Mouse (Mus musculus): ENCODE data around the gene Epb41l1. TPM values are rescaled to one million over a fixed set of nuclear protein-coding genes. Genes with fewer than 3 reads are reported as not detected.
"Not testable (repeated sequence)": the region's sequence is repeated elsewhere in the genome, so short reads cannot be mapped to it uniquely, and the experiment has no call there.

Epb41l1 gene
- polyA plus RNA-seq, 1 experiment from 2014 or later, result 2.5 TPM

- Histone ChIP-seq H3K4me2 (no peak overlapping the region), H3K36me3 (peaks cover 64% of the 10 kb centered on the region), H3K27ac (no peak overlapping the region), H3K4me1 (replicated peaks) (no peaks in the 10 kb centered on the region), H3K4me3 (replicated peaks) (no peak overlapping the region), H3K9me3 (no peaks in the 10 kb centered on the region), H3K9ac (replicated peaks) (no peak overlapping the region), H3K27me3 (no peaks in the 10 kb centered on the region)
- WGBS, result 95% methylated on average over 2 of the region's 6 CpGs
- no peak for ATAC-seq (ENCODE audit: insufficient number of reproducible peaks, insufficient read depth, low FRiP score, low TSS enrichment, low read depth)
These were observed 91.9 kb downstream of the Epb41l1 start for GRCm38 (mm10) chr2:156512561-156512960.

DNA sequence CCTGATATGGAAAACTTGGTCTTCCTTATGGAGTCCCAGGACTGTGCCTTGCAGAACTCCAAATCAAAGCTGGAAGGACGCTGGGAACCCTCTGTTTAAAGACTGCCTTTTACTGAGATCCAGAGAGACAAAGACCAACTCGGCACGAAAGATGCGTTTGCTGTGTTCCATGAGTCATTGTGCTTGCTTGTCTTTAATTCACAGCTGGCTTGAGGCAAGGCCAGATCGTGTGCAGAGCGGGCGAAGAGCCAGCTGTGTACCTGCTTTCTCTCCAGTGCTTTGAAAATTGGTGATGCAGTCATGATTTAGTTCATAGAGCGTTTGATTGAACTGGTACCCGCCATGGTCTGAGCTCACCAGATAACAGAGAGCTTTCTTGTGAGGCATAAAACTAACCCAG is 94.4 kb downstream of the Epb41l1 start:
- no peak overlapping the region for H3K4me2 ChIP-seq
- no peak for ATAC-seq (ENCODE audit: insufficient number of reproducible peaks, insufficient read depth, low FRiP score, low TSS enrichment, low read depth)
- 87% methylated on average over 9 of the region's 9 CpGs for WGBS
- peaks cover 49% of the 10 kb centered on the region for H3K36me3 ChIP-seq
- no peaks in the 10 kb centered on the region for H3K9me3 ChIP-seq
- no peak overlapping the region for H3K4me3 ChIP-seq (replicated peaks)
- H3K4me1 ChIP-seq (replicated peaks), result no peaks in the 10 kb centered on the region
- no peak overlapping the region for H3K27ac ChIP-seq
- H3K27me3 ChIP-seq, result no peaks in the 10 kb centered on the region
- H3K9ac ChIP-seq (replicated peaks), result no peak overlapping the region

DNA sequence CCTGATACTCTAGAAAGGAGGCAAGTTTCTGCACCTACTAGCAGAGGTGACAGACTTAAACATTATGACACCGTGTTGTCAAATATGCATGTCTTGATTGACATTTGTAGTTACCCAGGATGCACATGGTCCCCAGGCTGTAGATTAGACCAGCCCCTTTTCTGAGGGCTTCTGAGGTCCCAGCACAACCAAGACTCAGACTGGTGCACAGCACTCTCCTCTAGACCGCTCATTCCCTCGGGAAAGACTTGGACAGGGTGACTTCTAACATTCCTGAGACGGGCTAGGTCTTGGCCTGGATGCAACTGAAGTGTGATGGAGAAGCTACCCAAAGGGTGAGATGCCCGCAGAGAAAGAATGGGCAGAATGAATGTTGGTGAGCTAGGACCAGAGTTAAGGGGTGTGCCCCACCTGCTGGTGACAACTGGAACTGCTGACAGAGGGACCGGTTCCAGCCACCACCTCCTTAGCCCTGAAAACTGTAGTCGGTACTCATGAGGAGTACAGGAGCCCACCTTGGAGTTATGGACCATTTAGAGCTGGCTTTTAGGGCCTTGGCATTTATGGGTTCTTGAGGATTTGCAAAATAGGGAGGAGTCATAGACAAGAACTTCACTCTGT is 95.0 kb downstream of the Epb41l1 start:
- no peak for ATAC-seq (ENCODE audit: insufficient number of reproducible peaks, insufficient read depth, low FRiP score, low TSS enrichment, low read depth)
- 23% methylated on average over 7 of the region's 7 CpGs for WGBS

DNA sequence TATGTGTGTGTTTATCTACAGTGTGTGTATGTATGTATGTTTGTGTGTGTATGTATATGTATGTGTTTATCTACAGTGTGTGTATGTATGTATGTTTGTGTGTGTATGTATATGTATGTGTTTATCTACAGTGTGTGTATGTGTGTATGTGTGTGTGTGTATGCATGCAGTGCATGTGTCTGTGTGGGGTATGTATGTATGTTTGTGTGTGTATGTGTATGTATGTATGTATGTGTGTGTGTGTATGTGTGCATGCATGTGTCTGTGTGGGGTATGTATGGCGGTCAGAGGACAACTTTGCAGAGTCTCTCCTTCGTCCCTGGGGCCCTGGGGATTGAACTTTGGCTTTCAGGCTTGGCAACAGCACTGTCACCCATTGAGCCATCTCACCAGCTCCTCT is 96.0 kb downstream of the Epb41l1 start:
- H3K27ac ChIP-seq; H3K4me3 ChIP-seq (replicated peaks); H3K9ac ChIP-seq (replicated peaks); H3K4me2 ChIP-seq; H3K27me3 ChIP-seq; H3K4me1 ChIP-seq (replicated peaks); H3K9me3 ChIP-seq: not testable (repeated sequence)
- peak; percentile 79; the same call in 1 of the 2 replicates for ATAC-seq (ENCODE audit: insufficient number of reproducible peaks, insufficient read depth, low FRiP score, low TSS enrichment, low read depth)
- WGBS, result 76% methylated on average over 2 of the region's 2 CpGs
- H3K36me3 ChIP-seq, result peaks cover 44% of the 10 kb centered on the region

More for the DNA sequence above, 95.0 kb downstream of the Epb41l1 start:
- no peaks in the 10 kb centered on the region for H3K4me1 ChIP-seq (replicated peaks)
- H3K9ac ChIP-seq (replicated peaks), result no peak overlapping the region
- no peaks in the 10 kb centered on the region for H3K27me3 ChIP-seq
- H3K9me3 ChIP-seq, result no peaks in the 10 kb centered on the region
- H3K27ac ChIP-seq, result no peak overlapping the region
- no peak overlapping the region for H3K4me2 ChIP-seq
- no peak overlapping the region for H3K4me3 ChIP-seq (replicated peaks)
- H3K36me3 ChIP-seq, result peaks cover 44% of the 10 kb centered on the region

DNA sequence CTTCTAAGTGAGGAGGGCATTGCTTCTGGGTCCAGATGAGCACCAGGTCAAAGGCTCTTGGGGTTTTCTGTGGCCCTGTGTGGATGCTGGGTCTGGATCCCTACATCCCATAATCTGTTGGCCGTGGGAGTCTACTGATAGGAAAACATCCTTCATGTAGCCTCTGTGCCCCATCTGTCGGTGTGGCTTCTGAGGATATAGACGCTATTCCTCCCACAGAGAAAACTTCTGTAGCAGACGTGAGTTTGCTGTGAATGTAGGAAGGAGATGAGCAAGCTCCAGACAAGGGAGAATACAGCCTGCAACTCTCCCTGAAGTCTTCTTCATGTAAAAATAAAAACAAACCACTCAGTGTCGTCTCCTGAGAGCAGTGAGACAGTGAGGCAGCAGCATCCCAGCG is 97.6 kb downstream of the Epb41l1 start:
- Histone ChIP-seq H3K9me3 (no peaks in the 10 kb centered on the region), H3K9ac (replicated peaks) (no peak overlapping the region), H3K4me2 (no peak overlapping the region), H3K4me1 (replicated peaks) (no peaks in the 10 kb centered on the region), H3K36me3 (peaks cover 47% of the 10 kb centered on the region), H3K27me3 (no peaks in the 10 kb centered on the region), H3K4me3 (replicated peaks) (no peak overlapping the region), H3K27ac (no peak overlapping the region)
- no peak for ATAC-seq (ENCODE audit: insufficient number of reproducible peaks, insufficient read depth, low FRiP score, low TSS enrichment, low read depth)
- WGBS, result 82% methylated on average over 6 of the region's 6 CpGs

GRCm38 (mm10) chr2:156519584-156519983 is 98.9 kb downstream of the Epb41l1 start:
- Histone ChIP-seq H3K4me3 (replicated peaks) (no peak overlapping the region), H3K36me3 (peaks cover 38% of the 10 kb centered on the region)

DNA sequence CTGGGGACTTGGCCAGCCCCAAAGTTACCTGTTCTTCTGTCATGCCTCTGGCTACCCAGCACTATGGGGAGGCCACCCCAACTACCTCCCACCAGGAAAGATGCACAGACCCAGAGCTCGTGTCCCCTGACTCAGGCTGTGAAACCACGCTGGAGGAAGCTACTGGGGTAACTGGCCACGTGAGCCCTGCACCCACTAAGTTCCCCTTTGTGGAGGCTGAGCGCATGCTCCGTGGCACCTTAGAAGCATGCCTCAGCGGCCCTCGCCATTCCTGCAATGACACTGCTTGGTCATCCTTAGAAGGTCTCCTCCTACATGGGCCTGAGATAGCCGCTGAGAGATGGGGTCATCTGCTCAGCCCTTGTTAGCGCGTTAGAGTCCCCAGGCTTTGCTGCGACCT is 102.3 kb downstream of the Epb41l1 start:
- Histone ChIP-seq H3K4me1 (replicated peaks) (no peaks in the 10 kb centered on the region), H3K36me3 (peaks cover 37% of the 10 kb centered on the region), H3K9me3 (no peaks in the 10 kb centered on the region), H3K27ac (no peak overlapping the region), H3K27me3 (no peaks in the 10 kb centered on the region), H3K9ac (replicated peaks) (no peak overlapping the region), H3K4me2 (no peak overlapping the region), H3K4me3 (replicated peaks) (no peak overlapping the region)
- WGBS, result 87% methylated on average over 11 of the region's 11 CpGs
- ATAC-seq (ENCODE audit: insufficient number of reproducible peaks, insufficient read depth, low FRiP score, low TSS enrichment, low read depth), result no peak; the same call in 1 of the 2 replicates

More at GRCm38 (mm10) chr2:156519584-156519983, 98.9 kb downstream of the Epb41l1 start:
- Histone ChIP-seq H3K9me3 (no peaks in the 10 kb centered on the region), H3K4me1 (replicated peaks) (no peaks in the 10 kb centered on the region), H3K9ac (replicated peaks) (no peak overlapping the region), H3K27ac (no peak overlapping the region), H3K4me2 (no peak overlapping the region), H3K27me3 (no peaks in the 10 kb centered on the region)
- WGBS, result 85% methylated on average over 5 of the region's 5 CpGs
- no peak for ATAC-seq (ENCODE audit: insufficient number of reproducible peaks, insufficient read depth, low FRiP score, low TSS enrichment, low read depth)

DNA sequence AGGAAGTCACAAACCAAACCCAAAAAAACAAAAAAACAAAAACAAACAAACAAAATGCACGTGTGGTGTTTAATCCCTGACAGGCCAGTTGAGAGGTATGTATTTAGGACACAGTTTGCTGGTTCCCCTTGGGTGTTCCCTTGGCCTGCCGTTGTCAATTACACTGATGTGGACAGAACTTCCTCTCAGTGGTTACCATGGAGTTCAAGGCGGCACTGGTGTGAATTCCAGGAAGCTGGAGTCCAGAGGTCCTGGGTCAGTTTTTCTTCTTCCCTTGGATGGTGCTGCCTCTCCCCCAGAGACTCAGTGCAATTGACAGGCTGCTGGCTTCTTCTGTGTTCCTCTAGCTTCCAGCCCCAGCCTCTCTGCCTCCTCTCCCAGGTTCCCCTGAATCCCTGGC is 103.4 kb downstream of the Epb41l1 start:
- Histone ChIP-seq H3K27ac (no peak overlapping the region), H3K4me2 (no peak overlapping the region), H3K9me3 (no peaks in the 10 kb centered on the region), H3K4me3 (replicated peaks) (no peak overlapping the region), H3K9ac (replicated peaks) (no peak overlapping the region), H3K4me1 (replicated peaks) (no peaks in the 10 kb centered on the region), H3K27me3 (no peaks in the 10 kb centered on the region), H3K36me3 (peaks cover 34% of the 10 kb centered on the region)
- ATAC-seq (ENCODE audit: insufficient number of reproducible peaks, insufficient read depth, low FRiP score, low TSS enrichment, low read depth), result no peak
- 50% methylated on average over 3 of the region's 3 CpGs for WGBS

DNA sequence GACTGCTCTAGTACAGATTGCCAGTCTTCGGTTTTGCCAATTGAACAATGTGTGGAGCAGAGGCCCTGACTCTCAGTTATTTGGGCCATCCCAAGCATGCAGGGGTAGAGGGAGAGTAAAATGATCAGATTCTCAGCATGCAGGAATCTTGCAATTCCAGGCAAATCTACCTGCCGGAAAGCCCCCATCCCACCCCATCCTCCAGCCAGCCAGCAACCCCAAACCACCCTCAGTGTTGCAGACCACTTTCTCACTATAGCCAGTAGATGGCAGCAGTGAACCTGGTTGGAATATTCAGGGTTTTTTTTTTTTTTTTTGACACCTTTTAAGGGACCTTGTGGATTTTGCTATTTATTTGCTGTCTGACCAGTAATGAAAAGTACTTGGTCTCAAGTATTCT is 109.0 kb downstream of the Epb41l1 start:
- Histone ChIP-seq H3K9me3 (no peaks in the 10 kb centered on the region), H3K27ac (no peak overlapping the region), H3K9ac (replicated peaks) (no peak overlapping the region), H3K36me3 (peaks cover 30% of the 10 kb centered on the region; the same call in 1 of the 2 replicates), H3K4me1 (replicated peaks) (peaks cover 3% of the 10 kb centered on the region; the same call in 1 of the 2 replicates), H3K4me2 (no peak overlapping the region), H3K27me3 (no peaks in the 10 kb centered on the region), H3K4me3 (replicated peaks) (no peak overlapping the region)
- 63% methylated on average over 2 of the region's 2 CpGs for WGBS
- no peak for ATAC-seq (ENCODE audit: insufficient number of reproducible peaks, insufficient read depth, low FRiP score, low TSS enrichment, low read depth)

GRCm38 (mm10) chr2:156533160-156533559 is 112.5 kb downstream of the Epb41l1 start:
- no peak overlapping the region for H3K4me3 ChIP-seq (replicated peaks)
- no peak overlapping the region for H3K9ac ChIP-seq (replicated peaks)
- peaks cover 3% of the 10 kb centered on the region; the same call in 1 of the 2 replicates for H3K4me1 ChIP-seq (replicated peaks)
- no peaks in the 10 kb centered on the region for H3K9me3 ChIP-seq
- H3K27ac ChIP-seq, result no peak overlapping the region
- no peaks in the 10 kb centered on the region for H3K27me3 ChIP-seq
- ATAC-seq (ENCODE audit: insufficient number of reproducible peaks, insufficient read depth, low FRiP score, low TSS enrichment, low read depth), result no peak
- H3K4me2 ChIP-seq, result no peak overlapping the region
- peaks cover 32% of the 10 kb centered on the region; the same call in 1 of the 2 replicates for H3K36me3 ChIP-seq
- WGBS, result 79% methylated on average over 2 of the region's 2 CpGs

DNA sequence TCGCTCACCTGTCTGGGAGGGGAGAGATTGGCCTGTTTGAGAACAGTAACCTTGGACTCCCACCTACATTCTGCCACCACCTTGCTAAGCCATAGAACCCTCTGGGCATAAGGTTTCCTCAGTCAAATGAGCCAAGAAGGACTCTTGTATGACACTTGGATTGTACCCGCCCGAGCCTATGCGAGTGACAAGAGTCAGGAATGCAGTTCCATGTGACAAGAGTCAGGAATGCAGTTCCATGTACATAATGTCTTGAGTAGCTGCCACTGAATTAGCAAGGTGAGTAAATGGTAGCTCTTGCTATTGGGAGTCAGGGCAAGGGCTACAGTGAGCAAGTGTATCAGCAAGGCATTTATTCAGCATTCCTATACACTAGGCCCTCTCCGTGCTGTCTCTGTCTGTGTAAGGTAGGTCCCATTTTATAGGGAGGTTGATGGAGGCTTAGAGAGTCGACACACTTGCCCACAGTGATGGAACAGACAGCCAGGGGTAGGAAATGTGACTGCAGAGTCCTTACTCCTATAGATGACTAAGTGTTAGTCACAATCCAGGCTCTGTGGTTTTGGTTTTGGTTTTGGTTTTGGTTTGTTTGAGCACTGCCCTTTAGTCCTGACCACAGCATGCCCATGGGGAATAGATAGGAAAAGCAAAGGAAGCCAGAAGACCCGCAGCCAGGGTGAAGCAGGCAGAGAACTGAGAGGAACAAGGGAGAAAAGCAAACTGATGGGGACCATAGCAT is 118.3 kb downstream of the Epb41l1 start:
- no peak overlapping the region for H3K9ac ChIP-seq (replicated peaks)
- 85% methylated on average over 7 of the region's 7 CpGs for WGBS
- no peak for ATAC-seq (ENCODE audit: insufficient number of reproducible peaks, insufficient read depth, low FRiP score, low TSS enrichment, low read depth)

More for the DNA sequence above, 118.3 kb downstream of the Epb41l1 start:
- H3K27me3 ChIP-seq, result no peaks in the 10 kb centered on the region; the same call in 1 of the 2 replicates
- no peak overlapping the region for H3K27ac ChIP-seq
- no peaks in the 10 kb centered on the region for H3K9me3 ChIP-seq
- H3K4me3 ChIP-seq (replicated peaks), result no peak overlapping the region
- H3K4me2 ChIP-seq, result no peak overlapping the region
- peaks cover 31% of the 10 kb centered on the region; the same call in 1 of the 2 replicates for H3K36me3 ChIP-seq
- no peaks in the 10 kb centered on the region for H3K4me1 ChIP-seq (replicated peaks)
